Mouse (Mus musculus) large intestine, adult 2 months (tissue): Measurements from ENCODE around the gene Apln. TPM values are rescaled to one million over a fixed set of nuclear protein-coding genes. Genes with fewer than 3 reads are reported as not detected.

ENCODE experiments used
- DNase-seq: peaks from one replicate; pipeline ENCODE4 v3.0.0-alpha.2; 2012; ENCODE audit warnings: low read depth, low spot score
- WGBS: fragments of 180-500 bp; shearing (Covaris S2); methylation state at CpG from one replicate; pipeline ENCODE4 v1.1.7; 2018; 5-methylcytosine and 5-hydroxymethylcytosine counted together
- polyA plus RNA-seq: library from polyadenylated mRNA; depleted of rRNA; stranded (reverse); fragments of >200 nt; gene quantifications from 2 replicates; pipeline ENCODE4 v1.2.3, GENCODE M21; 2012; rRNA removed

The Apln gene
- 0.92 and 1.0 TPM in 2 replicates for polyA plus RNA-seq

DNA sequence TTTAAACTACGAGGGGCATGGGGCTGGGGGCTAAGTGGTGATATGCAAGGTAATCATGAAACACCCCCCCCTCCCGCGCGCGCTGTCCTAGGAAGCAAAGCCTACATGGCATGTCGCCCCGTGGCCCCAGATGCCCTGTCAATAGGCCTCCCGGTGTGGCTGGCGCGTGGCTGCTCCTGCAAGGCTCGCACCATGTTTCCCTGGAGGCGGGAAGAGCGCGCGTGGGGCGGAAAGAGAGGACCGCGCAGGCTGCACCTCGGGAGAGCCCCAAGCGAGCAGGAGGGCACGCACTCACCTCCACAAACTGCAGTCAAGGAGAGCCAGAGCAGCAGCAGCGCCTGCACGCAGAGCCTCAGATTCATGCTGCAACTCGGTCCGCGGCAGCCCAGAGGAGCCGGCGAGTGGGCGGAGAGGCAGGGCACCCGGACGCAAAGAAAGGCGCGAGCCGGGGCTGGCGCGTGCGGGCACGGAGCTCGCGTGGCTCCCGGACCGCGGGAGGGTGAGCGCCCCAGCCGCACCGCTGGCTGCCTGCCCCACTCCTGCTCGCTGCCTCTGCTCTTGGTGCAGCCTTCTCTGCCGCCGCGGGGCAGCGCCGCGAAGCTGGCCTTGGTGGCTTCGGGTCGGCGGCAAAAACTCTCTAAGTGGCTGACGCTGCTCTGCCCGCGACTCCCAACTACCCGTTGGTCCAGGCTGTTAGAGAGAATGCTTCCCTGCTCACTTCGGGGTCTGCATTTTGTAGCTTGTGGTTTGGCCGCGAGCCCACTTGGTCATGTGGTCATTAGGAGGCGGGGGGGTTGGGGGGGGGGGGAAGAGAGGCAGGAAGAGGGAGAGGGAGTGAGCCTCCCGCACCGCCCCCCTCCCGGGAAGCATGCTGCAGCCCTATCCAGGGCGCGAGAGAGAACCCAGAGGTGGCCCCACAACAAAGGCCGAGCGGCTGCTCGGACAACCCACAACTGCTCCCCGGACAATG lies at the start of gene Apln:
Apln (minus strand) TSS at position 710 of the 970 bp plus-strand sequence.
- 21% methylated on average over 70 of the region's 73 CpGs for WGBS
- no peak for DNase-seq

DNA sequence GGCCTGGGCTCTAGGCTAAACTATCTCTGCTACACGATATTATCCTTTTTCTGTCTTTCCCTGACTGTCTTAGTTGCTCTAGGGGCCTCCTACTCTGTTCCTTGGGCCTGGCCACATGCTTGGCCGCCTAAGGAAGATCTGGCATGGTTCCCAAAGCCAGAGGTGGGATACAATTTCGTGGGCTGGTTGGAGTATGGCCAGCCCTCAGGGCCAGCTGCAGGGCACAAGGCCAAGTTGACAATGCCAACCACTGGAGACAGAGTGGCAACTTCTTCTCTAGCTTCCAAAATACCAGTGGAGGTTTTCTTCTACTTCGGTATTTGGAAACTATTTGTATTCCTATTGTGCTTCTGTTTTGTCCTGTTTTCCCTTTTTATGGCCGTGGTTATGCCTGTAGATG lies 47.7 kb upstream of the Apln start:
- WGBS, result 59% methylated on average over 5 of the region's 5 CpGs
- DNase-seq, result no peak

DNA sequence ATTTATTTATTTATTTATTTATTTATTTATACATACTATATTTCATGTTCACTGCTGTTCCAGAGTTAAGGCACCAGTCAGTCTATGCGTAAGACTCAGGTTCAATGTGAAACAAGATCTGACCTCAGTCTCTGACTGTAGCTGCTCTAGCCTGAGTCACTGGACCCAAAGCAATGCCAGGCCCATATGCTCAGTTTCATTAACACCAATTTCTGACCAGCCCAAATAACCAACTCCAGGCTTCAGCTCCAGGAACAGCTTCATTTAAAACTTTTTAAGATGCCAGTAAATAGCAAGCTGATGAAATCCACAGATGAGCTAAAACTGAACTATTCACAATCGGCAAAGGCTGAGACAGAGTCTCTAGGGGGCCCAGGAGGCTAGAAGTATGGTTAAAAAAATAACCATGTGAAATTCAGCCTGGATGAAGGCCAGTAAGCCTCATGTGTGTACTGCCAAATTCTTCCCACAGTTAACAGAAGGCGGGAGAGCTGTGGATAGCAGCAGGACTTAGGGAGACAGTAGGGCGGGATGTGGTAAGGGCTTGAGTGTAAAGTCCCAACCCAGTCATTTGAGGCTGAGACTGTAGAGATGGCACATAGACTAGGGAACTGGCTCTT lies 42.3 kb upstream of the Apln start:
- WGBS, result 85% methylated on average over 4 of the region's 4 CpGs
- no peak for DNase-seq

DNA sequence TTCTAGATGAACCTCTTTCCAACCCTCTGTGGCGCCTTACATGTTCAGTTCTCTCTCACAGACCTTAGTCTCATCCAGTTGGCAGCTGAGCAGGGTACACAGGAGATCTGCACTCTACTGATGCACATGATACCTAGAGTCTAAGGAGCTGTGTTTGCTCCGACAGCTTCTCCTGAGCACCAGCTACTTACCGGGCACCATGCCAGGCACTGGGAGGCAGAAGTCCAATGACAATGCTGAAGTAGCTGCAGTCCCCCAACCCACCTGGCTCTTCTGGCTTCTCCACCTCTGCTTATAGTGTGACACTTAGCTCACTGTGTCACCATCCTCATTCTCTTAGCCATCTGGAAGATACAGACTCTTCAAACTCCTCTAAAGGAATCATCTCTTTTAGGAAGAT lies 40.0 kb upstream of the Apln start:
- no peak for DNase-seq
- WGBS, result 72% methylated on average over 3 of the region's 3 CpGs

DNA sequence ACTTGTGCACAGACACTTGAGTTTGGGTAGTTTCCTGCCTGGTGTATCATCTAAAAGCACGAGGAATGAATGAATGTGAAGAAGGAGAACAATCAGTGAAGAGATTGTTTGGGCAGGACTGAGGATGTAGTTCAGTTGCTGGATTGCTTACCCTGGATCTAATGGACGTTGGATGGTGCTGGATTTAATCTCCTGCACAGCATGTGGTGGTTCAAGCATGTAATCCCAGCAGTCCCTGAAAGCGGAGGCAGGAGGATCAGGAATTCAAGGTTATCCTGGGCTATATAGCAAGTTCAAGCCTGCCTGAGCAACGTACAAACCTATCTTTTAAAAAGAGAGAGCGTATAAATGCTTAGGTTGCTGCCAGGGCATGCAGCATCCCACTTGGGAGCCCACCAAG lies 37.7 kb upstream of the Apln start:
- 61% methylated on average over 5 of the region's 5 CpGs for WGBS
- no peak for DNase-seq

DNA sequence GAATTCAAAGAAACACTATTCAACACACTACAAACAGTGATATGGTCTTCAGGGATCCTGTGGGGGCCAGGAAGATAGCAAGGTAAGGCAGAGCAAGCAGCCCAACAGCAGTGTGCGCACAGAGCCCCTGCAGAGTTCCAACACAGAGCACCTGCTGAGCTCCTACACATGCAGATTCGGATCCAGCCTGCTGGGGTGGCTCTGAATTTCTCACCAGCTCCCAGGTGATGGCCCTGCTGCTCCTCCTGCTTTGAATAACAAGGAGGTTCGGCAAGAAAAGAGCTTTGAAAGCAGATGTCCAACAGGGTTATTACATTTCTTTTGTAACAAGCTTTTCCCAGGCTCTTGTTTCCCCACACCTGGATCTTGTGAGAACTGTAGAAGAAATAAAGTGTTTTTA lies 37.3 kb upstream of the Apln start:
- no peak for DNase-seq
- 76% methylated on average over 3 of the region's 3 CpGs for WGBS

DNA sequence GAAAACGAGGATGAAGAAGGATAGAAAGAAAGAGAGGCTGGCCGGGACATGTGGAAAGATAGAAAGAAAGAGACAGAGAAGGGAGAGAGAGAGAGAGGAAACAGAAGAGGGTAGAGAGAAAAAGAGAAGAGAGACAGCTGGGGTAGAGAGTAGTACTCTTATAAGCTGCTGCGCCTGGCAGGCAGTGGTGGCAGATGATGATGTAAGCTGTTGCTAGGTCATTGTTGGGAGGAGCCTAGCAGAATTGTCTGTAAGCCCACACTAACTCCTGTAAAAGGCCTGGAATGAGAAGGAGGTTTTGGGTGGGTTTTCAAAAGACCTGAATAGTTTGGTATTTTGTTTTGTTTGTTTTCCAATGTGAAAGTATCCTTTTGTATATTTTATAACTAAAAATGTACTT lies 32.2 kb upstream of the Apln start:
- no peak for DNase-seq
- WGBS, result 61% methylated on average over 3 of the region's 3 CpGs

DNA sequence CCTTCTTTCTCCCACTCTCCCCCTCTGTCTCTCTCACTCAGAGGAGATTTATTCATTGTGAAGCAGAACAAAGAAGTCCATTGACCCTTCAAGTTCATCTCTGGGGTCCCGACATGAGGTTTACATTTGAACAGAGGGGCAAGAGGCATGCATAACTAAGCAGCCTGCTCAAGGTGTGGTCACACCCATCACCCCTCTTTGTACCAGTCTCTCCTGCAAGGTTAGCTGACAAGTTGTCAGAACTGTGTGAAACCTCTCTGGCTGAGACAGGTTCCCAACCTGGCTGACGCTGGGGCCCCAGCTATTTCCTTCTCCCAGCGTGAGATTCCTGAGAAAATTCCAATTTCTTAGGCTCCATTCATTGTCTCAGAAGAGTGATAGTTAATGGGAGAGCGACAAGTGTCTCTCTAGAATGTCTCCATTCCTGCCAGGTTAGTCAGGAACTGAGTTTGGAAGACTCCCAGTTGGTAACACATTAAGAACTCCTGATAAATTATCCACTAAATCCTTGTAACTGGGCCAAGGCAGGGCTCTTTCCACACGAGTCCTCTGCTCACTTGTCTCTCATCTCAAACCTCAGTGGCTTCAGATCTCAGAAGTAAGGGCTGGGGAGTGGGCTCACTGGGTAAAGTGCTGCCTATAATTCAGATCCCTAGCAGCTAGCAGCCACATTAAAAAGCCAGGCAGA lies 29.7 kb upstream of the Apln start:
- no peak for DNase-seq
- 46% methylated on average over 5 of the region's 5 CpGs for WGBS

DNA sequence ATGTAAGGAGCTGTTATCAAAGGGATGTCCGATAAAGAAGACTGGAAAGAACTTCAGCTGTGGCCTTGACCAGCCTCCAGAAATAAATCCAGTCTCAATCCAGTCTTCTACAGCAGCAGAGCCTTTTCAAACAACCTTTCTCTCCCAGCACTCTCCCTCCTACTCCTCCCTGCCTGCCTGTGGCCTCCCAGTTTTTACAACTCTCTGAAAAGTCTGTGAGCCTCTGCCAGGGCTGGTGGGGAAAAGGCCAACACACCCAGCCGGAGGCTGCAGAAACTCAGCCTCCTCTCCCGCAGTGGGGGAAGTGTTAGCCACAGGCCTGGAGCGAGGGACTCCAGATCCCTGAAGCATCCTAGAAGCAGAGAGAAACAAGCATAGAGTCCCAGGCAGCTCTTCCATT lies 27.8 kb upstream of the Apln start:
- 45% methylated on average over 4 of the region's 4 CpGs for WGBS
- no peak for DNase-seq

DNA sequence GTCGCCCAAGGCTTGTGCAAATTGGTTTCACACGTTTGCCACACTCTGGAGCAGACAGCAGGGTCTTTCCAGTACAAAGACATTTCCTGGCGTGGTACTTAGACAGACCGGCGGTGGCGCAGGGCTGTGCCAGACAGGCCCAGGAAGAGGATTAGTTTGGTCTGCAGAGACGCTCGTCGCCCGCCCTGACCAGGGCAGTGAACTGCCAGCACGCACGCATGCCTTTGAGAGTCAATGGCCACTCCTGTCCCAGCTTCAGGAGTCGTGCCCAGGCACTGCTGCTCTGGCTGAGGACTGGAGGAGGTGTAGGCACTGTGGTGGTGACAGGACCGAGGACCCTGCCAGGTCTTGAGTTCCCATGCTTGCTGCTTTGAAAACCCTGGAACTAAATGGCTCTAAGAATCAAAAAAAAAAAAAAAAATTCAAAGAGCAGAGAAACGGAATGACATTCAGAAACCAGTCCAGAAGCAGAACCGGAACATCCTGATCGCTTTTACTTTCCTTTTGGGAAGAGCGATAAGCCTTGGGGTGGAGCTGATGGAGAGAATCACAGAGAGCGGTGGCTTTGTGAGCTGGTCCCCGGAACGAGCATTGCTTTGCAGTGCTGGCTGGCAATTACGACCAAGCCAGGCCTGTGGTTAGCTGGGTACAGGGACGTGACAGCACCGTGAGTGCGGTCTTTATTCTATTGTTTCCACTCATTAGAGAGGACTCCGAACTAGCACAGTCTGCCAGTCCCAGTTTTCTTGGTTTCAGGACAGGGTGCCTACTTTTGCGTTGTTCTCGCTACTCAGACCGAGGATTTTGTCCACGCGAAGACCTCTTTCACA lies 19.7 kb upstream of the Apln start:
- DNase-seq, result no peak
- 30% methylated on average over 31 of the region's 31 CpGs for WGBS

DNA sequence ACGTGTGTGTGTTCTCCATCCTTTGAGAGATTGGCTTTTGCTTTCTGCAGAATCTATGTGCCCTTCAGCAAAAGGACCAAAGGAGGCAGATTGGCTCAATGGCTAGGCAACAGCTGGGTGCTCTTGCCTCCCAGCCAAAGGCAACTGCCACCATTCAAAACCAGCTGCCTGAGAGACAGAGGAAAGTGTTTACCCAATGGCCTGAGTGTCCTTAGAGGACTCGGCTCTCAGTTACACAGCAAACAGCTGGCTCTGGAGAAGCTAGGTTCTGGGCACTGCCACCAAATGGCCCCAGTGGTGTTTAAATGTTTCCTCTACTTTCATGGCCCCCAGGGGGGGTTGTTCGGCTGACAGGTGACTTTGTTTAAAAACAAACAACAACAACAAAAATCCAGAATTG lies 19.1 kb upstream of the Apln start:
- 44% methylated on average over 3 of the region's 3 CpGs for WGBS
- no peak for DNase-seq

DNA sequence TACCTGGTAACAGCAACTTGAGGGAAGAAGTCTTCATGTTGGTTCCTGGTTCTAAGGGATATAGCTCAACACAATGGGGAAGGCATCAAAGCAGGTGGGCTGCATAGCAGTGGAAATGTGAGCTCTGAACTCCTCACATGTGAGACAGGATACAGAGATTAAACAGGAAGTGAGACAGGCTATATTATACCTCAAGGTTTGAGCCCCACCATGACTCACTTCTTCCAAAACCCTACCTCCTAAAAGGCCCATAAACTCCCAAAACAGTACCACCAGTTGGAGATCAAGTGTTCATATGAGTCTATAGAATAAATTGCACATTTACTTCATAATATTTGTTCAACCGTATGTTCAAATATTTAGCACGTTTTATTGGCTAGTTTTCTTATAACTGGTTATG lies 11.7 kb upstream of the Apln start:
- no peak for DNase-seq
- 77% methylated on average over 2 of the region's 2 CpGs for WGBS

DNA sequence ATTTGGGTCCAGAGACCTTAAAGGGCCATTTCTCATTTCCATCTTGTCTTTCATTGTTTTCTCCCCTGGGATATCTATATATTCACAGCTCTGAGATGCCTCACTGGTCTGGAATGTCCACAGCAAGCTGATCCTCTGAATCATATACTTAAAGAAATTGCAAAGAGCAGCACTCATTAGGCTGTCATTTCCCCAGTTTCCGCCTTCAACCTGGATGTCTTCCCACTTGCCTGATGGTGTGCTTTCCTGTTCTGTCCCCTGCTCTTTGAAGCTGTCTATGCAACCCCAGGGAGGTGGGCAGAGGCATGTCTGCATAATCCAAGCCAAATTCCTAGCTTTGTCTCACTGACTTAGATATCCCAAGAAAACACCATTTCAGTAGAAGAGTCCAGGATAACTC lies 9.6 kb upstream of the Apln start:
- no peak for DNase-seq
- WGBS, result 82% methylated on average over 1 of the region's 1 CpGs

DNA sequence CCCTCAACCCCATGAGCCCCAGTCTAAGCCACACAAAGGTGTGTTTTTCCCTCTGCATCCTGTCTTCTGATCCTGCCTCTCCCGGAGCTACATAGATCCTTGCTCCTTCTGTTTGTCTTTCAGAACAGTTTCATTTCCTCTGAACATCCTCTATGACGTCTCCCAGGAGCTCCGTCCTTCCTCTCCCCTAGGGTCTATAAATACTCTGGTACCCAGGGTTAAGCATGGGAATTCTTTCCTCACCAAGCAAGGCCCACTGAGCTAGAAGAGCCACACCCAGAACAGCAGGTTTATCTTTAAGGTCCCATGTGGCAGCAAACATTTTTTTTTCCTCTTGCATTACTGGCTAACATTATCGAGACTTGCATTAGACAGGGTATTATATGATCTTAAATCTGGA lies 8.1 kb upstream of the Apln start:
- 30% methylated on average over 4 of the region's 4 CpGs for WGBS

DNA sequence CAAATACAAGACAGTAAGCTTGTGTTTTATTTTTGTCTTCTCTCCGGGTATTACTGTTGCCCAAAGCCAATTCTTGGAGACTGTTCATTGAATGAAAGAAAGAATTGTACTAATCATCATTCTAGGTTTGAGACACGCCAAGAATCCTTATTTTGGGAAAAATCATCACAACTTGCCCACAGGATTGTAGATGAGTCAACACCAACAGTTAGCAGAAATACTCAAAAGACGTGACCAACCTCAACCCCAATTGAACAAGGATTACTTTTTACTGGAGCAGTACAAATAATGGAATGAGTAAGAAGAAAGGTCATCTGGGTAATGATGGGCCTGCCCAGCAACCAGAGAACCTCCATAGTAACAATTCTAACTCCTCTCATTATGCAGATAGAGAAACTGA lies 5.7 kb upstream of the Apln start:
- DNase-seq, result no peak
- 62% methylated on average over 3 of the region's 3 CpGs for WGBS

More for the DNA sequence above, 8.1 kb upstream of the Apln start:
- DNase-seq, result no peak

DNA sequence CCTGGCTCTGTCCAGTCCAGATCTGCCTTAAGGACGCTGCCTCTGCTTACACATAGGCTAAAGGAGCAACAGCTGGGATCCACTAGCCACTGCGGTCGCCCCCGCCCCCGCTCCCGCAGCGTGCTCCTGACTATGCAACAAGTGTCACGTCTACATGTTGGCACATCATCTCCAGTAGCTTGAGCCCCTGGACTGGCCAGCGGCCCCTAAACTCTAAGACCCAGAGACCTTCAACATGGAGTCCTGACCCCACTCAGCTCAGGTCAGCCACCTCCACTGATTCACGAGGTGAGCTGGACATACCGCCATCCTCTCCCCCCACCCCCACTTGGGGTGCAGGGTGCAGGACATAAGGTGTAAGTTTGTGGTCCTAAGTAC lies 898 bp downstream of the Apln start:
- whole genome bisulfite sequencing, result 35% methylated on average over 11 of the region's 11 CpGs
- no peak for DNase-seq

DNA sequence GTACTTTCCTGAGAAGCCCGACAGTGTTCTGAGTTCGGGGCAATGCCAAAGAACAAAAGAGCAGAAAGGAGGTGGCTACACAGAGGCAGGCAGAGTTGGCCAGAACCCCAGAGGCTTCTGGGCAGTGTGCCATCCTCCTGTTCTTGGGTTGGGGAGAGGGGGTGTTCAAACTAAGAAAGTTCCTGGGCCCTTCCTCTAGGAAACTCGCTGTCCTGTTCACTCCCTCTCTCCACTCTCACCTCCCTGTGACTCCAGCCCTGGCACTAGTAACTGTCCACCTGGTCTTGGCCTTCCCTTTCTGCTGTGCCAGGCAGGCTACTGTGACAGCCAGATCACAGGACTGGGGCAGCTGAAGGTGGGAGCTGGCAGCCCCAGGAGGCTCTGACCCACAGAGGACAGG lies 1.6 kb downstream of the Apln start:
- WGBS, result 54% methylated on average over 3 of the region's 3 CpGs

DNA sequence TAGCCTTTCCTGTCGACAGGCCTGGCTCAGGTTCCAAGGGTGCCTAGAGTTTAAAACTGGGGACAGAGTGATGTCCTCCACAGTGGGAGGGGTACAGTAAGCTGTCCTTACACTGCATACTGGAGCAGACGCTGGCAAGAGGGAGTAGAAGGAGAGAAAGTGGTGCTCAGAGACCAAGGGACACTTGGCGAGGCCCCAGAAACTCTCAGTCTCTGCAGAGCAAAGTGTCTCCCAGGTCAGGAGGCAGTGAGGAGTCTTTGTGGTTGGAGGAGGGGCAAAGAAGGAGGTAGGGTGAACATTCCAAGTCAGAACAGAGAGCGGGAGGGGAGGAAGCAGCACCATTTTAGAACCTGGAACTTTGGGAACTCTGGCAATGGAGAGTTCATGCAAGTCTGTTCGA lies 2.8 kb downstream of the Apln start:
- 73% methylated on average over 5 of the region's 5 CpGs for whole genome bisulfite sequencing
- DNase-seq, result no peak

More for the DNA sequence above, 1.6 kb downstream of the Apln start:
- DNase-seq, result no peak

DNA sequence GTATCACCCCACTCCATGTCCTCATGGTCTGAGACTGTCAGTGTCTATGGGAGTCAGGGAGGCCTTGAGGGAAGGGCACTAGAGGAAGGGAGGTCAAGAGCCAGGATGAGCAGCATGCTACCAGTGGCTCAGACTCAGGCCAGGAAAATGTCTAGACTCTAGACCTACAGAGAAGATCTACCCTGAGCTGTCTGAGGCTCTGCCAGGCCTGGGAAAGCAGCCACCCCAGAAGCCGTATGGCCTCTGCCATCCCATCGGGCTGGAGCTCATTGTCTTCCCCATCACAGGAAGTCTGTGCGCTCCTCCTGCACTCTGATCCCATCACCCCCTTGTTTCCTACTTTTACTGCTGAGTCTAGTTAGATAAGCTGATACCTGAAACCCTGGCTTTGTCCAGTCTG lies 4.1 kb downstream of the Apln start:
- WGBS, result 76% methylated on average over 3 of the region's 3 CpGs
- no peak for DNase-seq

DNA sequence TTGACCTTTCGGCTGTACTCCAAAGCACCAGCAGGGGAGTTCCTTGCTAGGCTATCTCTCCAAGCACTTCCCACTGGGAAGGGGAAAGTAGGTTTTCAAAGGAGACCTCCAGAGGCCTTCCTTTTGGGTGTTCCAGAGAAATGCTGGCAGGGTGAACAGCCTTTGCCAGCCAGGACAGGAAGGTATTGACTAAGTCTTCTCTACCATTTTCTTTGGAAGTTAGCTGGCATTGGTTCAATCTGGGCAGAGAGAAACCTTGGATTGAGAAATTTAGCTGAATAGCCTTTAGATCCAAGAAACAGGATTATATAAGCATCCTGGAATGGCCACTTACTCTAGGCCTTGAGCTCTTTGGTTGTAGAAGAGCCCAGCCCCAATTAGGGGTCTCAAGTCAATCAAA lies 11.8 kb downstream of the Apln start:
- no peak for DNase-seq
- WGBS, result 83% methylated on average over 1 of the region's 1 CpGs
